Mouse (Mus musculus) MEL (cell line): ENCODE results near the gene Vtcn1.

Experiments used
- BHLHE40 ChIP-seq: IDR thresholded peaks from 2 replicates; pipeline ENCODE4 v1.6.1; 2012; ENCODE audit warnings: low read depth, mild to moderate bottlenecking, inconsistent platforms, low read length, improper control_type of control experiment, borderline replicate concordance
- CTCF ChIP-seq, 3 experiments: IDR thresholded peaks in 2 of 3; conservative IDR thresholded peaks in 1 of 3; 2 replicates each; pipeline ENCODE4 v1.5.1; 2011 to 2012; ENCODE audit warnings: low read length in 3 of 3, low read depth in 2 of 3, mild to moderate bottlenecking in 2 of 3, improper control_type of control experiment in 1 of 3, inconsistent platforms in 1 of 3, mixed read lengths in 1 of 3, moderate library complexity in 1 of 3; ENCODE audit not compliant: control insufficient read depth in 1 of 3, insufficient read depth in 1 of 3, poor library complexity in 1 of 3, severe bottlenecking in 1 of 3
- GATA1 ChIP-seq: IDR thresholded peaks from 2 replicates; pipeline ENCODE4 v1.6.1; 2011; ENCODE audit warnings: low read depth, low read length, improper control_type of control experiment
- MAX ChIP-seq: IDR thresholded peaks from 2 replicates; pipeline ENCODE4 v1.6.1; 2011; ENCODE audit warnings: low read length, improper control_type of control experiment
- POLR2A ChIP-seq, 2 experiments: IDR thresholded peaks; 2 replicates each; pipeline ENCODE4 v1.6.1; 2011 to 2012; ENCODE audit warnings: low read length in 2 of 2, mild to moderate bottlenecking in 2 of 2, control low read depth in 1 of 2, improper control_type of control experiment in 1 of 2, low read depth in 1 of 2, moderate library complexity in 1 of 2; ENCODE audit not compliant: control insufficient read depth in 1 of 2, insufficient read depth in 1 of 2, poor library complexity in 1 of 2
- RAD21 ChIP-seq: IDR thresholded peaks from 2 replicates; pipeline ENCODE4 v1.6.1; 2011; ENCODE audit warnings: mild to moderate bottlenecking, low read depth, low read length, improper control_type of control experiment
- SMC3 ChIP-seq: IDR thresholded peaks from 2 replicates; pipeline ENCODE4 v1.6.1; 2011; ENCODE audit warnings: low read depth, low read length, improper control_type of control experiment
- TBP ChIP-seq: IDR thresholded peaks from 2 replicates; pipeline ENCODE4 v1.8.0; 2011; ENCODE audit warnings: low read depth, low read length, improper control_type of control experiment
- USF1 ChIP-seq: IDR thresholded peaks from 2 replicates; pipeline ENCODE4 v1.6.1; 2014; ENCODE audit warnings: low read depth, mild to moderate bottlenecking, inconsistent platforms, low read length, improper control_type of control experiment, moderate library complexity
- ZMIZ1 ChIP-seq: IDR thresholded peaks from 2 replicates; pipeline ENCODE4 v1.6.1; 2012; ENCODE audit warnings: low read depth, mild to moderate bottlenecking, inconsistent platforms, low read length, improper control_type of control experiment, moderate library complexity

DNA sequence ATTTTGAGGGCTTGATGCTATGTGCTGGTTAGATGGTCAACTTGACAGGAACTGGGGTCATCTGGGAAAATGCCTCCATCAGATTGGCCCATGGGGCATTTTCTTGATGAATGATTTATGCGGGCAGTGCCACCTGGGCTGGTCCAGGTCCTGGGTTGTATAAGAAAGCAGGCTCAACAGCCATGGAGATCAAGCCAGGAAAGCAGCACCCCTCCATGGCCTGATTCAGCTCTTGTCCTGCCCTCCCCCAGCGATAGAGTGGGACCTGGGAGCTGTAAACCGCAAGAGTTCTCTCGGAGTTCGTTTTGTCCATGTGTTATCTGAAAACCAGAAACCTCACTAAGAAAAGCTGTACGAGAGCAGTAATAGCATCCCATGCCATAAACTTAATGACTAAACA lies 110.3 kb downstream of the Vtcn1 start:
- TF ChIP-seq CTCF (IDR thresholded peaks at IDR 0.05 in 2 of 3, conservative IDR thresholded peaks at IDR 0.05 in 1 of 3; ENCODE audit: control insufficient read depth in 1 of 3, insufficient read depth in 1 of 3, low read depth in 2 of 3, low read length in 3 of 3, poor library complexity in 1 of 3, severe bottlenecking in 1 of 3) (no peak), BHLHE40 (no peak), POLR2A (IDR thresholded peaks at IDR 0.05; ENCODE audit: control insufficient read depth in 1 of 2, insufficient read depth in 1 of 2, low read depth in 1 of 2, low read length in 2 of 2, poor library complexity in 1 of 2) (no peak), ZMIZ1 (no peak), TBP (no peak), SMC3 (no peak), USF1 (no peak), GATA1 (no peak), MAX (no peak), RAD21 (no peak)
